Mouse (Mus musculus): ENCODE data around the gene Cdr1. TPM values are rescaled to one million over a fixed set of nuclear protein-coding genes. Genes with fewer than 3 reads are reported as not detected.

Gene Cdr1
- polyA plus RNA-seq (2016; fragmentation: Nextera tagmentation; extraction: Ambion mirVana): not detected in 2 replicates

DNA sequence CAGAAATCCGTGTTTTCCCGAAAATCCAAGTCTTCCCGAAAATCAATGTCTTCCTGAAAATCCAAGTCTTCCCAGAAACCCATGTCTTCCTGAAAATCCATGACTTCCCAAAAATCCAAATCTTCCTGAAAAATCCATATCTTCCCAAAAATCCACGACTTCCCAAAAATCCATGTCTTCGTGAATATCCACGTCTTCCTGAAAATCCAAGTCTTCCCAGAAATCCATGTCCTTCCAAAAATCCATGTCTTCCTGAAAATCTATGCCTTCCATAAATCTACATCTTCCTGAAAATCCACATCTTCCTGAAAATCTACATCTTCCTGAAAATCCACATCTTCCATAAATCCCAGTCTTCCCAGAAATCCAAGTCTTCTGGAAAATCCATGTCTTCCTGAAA is at the start of gene Cdr1:
Gene Cdr1 (minus strand): TSS at position 101 of the 400 bp plus-strand sequence.
- no peaks in the 10 kb centered on the region for H3K27me3 ChIP-seq (replicated peaks)
- WGBS: 84% methylated on average over 6 of the region's 6 CpGs
- H3K36me3 ChIP-seq: no peaks in the 10 kb centered on the region
- no peaks in the 10 kb centered on the region for H3K4me1 ChIP-seq (replicated peaks)
- H3K9ac ChIP-seq: no peak within 1 kb of the TSS
- H3K4me3 ChIP-seq: no peak within 1 kb of the TSS
- H3K9me3 ChIP-seq (replicated peaks): 0 out of 2 replicates have a peak, but pooled peaks cover 2% of the 10 kb centered on the region
- no peak within 1 kb of the TSS for H3K27ac ChIP-seq (ENCODE audit: poor library complexity, severe bottlenecking)
- H3K4me2 ChIP-seq: no peak within 1 kb of the TSS
- ATAC-seq (ENCODE audit: insufficient number of reproducible peaks, low FRiP score): no peak

DNA sequence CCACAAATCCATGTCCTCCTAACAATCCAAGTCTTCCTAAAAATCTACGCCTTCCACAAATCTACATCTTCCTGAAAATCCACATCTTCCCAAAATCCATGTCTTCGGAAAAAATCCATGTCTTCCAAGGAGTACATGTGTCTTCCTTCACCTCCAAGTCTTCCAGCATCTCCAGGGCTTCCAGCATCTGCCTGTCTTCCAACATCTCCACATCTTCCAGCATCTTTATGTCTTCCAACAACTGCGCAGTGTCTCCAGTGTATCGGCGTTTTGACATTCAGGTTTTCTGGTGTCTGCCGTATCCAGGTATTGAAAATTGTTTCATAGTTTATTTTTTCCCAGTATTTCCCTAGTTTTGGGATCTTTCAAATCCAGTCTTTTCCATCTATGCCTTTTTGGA is 511 bp upstream of the Cdr1 start:
- Histone ChIP-seq H3K9ac (no peak overlapping the region), H3K4me1 (replicated peaks) (no peaks in the 10 kb centered on the region), H3K27me3 (replicated peaks) (no peaks in the 10 kb centered on the region), H3K4me2 (no peak overlapping the region), H3K9me3 (replicated peaks) (0 out of 2 replicates have a peak, but pooled peaks cover 2% of the 10 kb centered on the region), H3K27ac (ENCODE audit: poor library complexity, severe bottlenecking) (no peak overlapping the region), H3K36me3 (no peaks in the 10 kb centered on the region), H3K4me3 (no peak overlapping the region)
- no peak for ATAC-seq (ENCODE audit: insufficient number of reproducible peaks, low FRiP score)
- 91% methylated on average over 6 of the region's 6 CpGs for WGBS

GRCm38 (mm10) chrX:61166519-61166918 is 18.8 kb downstream of the Cdr1 start:
- no peaks in the 10 kb centered on the region for H3K9me3 ChIP-seq (replicated peaks)
- H3K27ac ChIP-seq (ENCODE audit: poor library complexity, severe bottlenecking): no peak overlapping the region
- no peaks in the 10 kb centered on the region for H3K27me3 ChIP-seq (replicated peaks)
- no peak overlapping the region for H3K4me3 ChIP-seq
- H3K4me1 ChIP-seq (replicated peaks): no peaks in the 10 kb centered on the region
- ATAC-seq (ENCODE audit: insufficient number of reproducible peaks, low FRiP score): no peak
- H3K4me2 ChIP-seq: no peak overlapping the region
- no peaks in the 10 kb centered on the region for H3K36me3 ChIP-seq
- 38% methylated on average over 2 of the region's 2 CpGs for WGBS
- no peak overlapping the region for H3K9ac ChIP-seq

- ATAC-seq (ENCODE audit: insufficient number of reproducible peaks, low FRiP score): no peak
- Histone ChIP-seq H3K27ac (ENCODE audit: poor library complexity, severe bottlenecking) (no peak overlapping the region), H3K4me1 (replicated peaks) (no peaks in the 10 kb centered on the region), H3K36me3 (no peaks in the 10 kb centered on the region), H3K4me3 (no peak overlapping the region), H3K9ac (no peak overlapping the region), H3K9me3 (replicated peaks) (no peaks in the 10 kb centered on the region), H3K4me2 (no peak overlapping the region), H3K27me3 (replicated peaks) (no peaks in the 10 kb centered on the region)
- WGBS: 64% methylated on average over 2 of the region's 2 CpGs
Measured at GRCm38 (mm10) chrX:61161249-61161648, 24.1 kb downstream of the Cdr1 start.

- no peaks in the 10 kb centered on the region for H3K36me3 ChIP-seq
- H3K4me1 ChIP-seq (replicated peaks): no peaks in the 10 kb centered on the region
- H3K27ac ChIP-seq (ENCODE audit: poor library complexity, severe bottlenecking): no peak overlapping the region
- ATAC-seq (ENCODE audit: insufficient number of reproducible peaks, low FRiP score): no peak
- no peaks in the 10 kb centered on the region for H3K27me3 ChIP-seq (replicated peaks)
- no peak overlapping the region for H3K4me3 ChIP-seq
- H3K4me2 ChIP-seq: no peak overlapping the region
- 72% methylated on average over 1 of the region's 1 CpGs for WGBS
- no peak overlapping the region for H3K9ac ChIP-seq
- H3K9me3 ChIP-seq (replicated peaks): no peaks in the 10 kb centered on the region
Measured at GRCm38 (mm10) chrX:61154657-61155256, 30.6 kb downstream of the Cdr1 start.

DNA sequence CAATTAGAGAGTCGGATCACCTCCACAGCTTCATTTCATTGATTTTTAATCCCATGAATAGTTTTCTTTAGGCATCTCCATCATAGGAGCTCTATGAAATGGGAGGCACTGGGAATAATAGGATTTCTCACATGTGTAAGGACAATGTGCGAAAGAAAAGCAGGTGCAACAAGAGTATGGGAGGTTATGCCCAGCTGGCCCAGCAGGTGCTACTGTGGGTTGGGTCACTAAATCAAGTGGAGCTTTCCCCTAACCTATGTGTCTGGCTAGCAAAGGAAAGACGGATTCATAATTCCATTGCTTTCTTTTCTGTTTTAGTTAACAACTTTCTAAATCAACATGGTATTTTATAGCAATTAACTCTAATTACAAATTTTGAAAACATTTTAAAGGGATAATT is 31.1 kb downstream of the Cdr1 start:
- H3K4me2 ChIP-seq: no peak overlapping the region
- no peaks in the 10 kb centered on the region for H3K27me3 ChIP-seq (replicated peaks)
- WGBS: 75% methylated on average over 3 of the region's 3 CpGs
- H3K4me1 ChIP-seq (replicated peaks): no peaks in the 10 kb centered on the region
- ATAC-seq (ENCODE audit: insufficient number of reproducible peaks, low FRiP score): no peak
- H3K4me3 ChIP-seq: no peak overlapping the region
- H3K27ac ChIP-seq (ENCODE audit: poor library complexity, severe bottlenecking): no peak overlapping the region
- H3K9me3 ChIP-seq (replicated peaks): no peaks in the 10 kb centered on the region
- H3K9ac ChIP-seq: no peak overlapping the region
- H3K36me3 ChIP-seq: no peaks in the 10 kb centered on the region

- no peak for ATAC-seq (ENCODE audit: insufficient number of reproducible peaks, low FRiP score)
- Histone ChIP-seq H3K27ac (ENCODE audit: poor library complexity, severe bottlenecking) (no peak overlapping the region), H3K4me2 (no peak overlapping the region), H3K9ac (no peak overlapping the region), H3K9me3 (replicated peaks) (no peaks in the 10 kb centered on the region), H3K27me3 (replicated peaks) (no peaks in the 10 kb centered on the region), H3K36me3 (no peaks in the 10 kb centered on the region), H3K4me3 (no peak overlapping the region), H3K4me1 (replicated peaks) (no peaks in the 10 kb centered on the region)
- 14% methylated on average over 2 of the region's 2 CpGs for WGBS
Measured at GRCm38 (mm10) chrX:61146569-61146968, 38.8 kb downstream of the Cdr1 start.

DNA sequence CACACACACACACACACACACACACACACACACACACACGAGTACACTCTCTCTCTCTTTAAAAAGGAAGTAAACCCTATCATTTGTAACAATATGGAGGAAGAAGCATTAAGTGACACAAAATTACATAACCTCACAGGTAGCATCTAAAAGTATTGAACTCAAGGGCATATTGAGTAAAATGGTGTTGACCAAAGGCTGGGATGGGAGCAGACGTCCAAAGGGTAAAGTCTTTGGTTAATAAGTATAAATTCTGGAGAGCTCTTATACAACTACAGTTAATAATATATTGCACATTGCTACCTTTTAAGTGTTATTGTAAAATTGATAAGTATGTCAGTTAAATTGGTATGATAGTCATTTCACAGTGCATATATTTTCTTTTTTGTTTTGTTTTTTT is 39.9 kb downstream of the Cdr1 start:
- 67% methylated on average over 2 of the region's 2 CpGs for WGBS
- H3K36me3 ChIP-seq: no peaks in the 10 kb centered on the region
- H3K4me3 ChIP-seq: no peak overlapping the region
- no peak for ATAC-seq (ENCODE audit: insufficient number of reproducible peaks, low FRiP score)
- no peak overlapping the region for H3K27ac ChIP-seq (ENCODE audit: poor library complexity, severe bottlenecking)
- H3K4me1 ChIP-seq (replicated peaks): no peaks in the 10 kb centered on the region
- H3K4me2 ChIP-seq: no peak overlapping the region
- no peaks in the 10 kb centered on the region for H3K27me3 ChIP-seq (replicated peaks)
- H3K9me3 ChIP-seq (replicated peaks): no peaks in the 10 kb centered on the region
- H3K9ac ChIP-seq: no peak overlapping the region

GRCm38 (mm10) chrX:61134592-61134991 is 50.8 kb downstream of the Cdr1 start:
- no peak overlapping the region for H3K27ac ChIP-seq (ENCODE audit: poor library complexity, severe bottlenecking)
- 67% methylated on average over 4 of the region's 4 CpGs for WGBS

More at GRCm38 (mm10) chrX:61134592-61134991, 50.8 kb downstream of the Cdr1 start:
- H3K36me3 ChIP-seq: no peaks in the 10 kb centered on the region
- no peak overlapping the region for H3K4me2 ChIP-seq
- no peak for ATAC-seq (ENCODE audit: insufficient number of reproducible peaks, low FRiP score)
- no peak overlapping the region for H3K9ac ChIP-seq
- no peaks in the 10 kb centered on the region for H3K4me1 ChIP-seq (replicated peaks)
- no peaks in the 10 kb centered on the region for H3K27me3 ChIP-seq (replicated peaks)
- no peak overlapping the region for H3K4me3 ChIP-seq
- H3K9me3 ChIP-seq (replicated peaks): no peaks in the 10 kb centered on the region

Small RNA genes lying within 50 kb of the gene (microRNA-seq; reads per million reads assigned to microRNA genes)
- not detected for gene Gm24396
